In the genomic region with DNA sequence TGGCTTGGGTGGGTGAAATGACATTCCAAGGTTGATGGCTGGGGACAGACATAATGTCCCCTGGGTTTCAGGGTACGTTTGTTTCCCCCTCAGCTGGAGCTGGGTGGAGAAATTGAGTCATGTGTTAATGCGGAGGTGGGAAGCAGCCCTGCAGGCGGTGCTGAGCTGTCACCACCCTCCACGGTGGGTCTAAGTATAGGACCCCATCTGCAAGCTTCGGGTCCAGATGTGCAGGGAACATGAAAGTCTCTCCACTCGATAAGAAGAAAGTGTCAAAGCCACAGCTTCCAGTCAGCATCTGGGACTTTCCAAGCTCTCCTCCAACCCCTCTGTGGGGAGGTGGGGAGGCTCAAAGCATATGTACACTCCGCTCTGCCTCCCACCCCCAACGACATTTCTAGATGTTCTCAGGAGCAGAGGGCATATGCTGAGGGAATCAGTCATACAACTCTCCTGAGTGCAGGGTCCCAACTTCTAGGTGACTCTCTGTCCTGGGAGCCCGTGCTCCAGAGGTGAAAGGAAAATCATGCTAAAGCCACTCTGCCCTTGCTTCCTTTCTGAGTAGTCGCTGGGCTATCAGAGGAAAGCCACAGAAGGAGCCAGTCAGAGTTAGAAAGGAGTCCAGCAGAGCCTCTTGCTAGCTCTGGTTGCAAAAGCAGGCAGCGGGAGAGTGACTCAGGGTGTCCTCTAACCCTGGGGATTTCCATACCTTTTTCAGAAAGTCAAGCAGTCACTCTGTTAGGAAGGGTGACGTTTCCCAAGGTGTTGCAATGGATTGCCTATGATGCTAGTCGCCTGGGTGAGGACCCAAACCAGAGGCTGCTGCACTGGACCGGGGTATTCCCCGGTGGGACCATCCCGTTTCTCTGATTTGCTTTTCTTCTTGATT, we compare ENCODE assay signal across 22 mouse cellular contexts.
A peak's percentile ranks its signal among the peaks of the same experiment; 100 is the strongest.
DNase-seq lines count a peak whose midpoint lies in the region; ATAC-seq lines count a peak whose summit lies in the region.
"Had no signal": no experiment of that assay in that cellular context is flagged by ENCODE, and none has a peak within 500 bp of the region (broad histone marks: within the 10 kb centered on the region; RNA-seq: fewer than 3 reads in every experiment).

No protein-coding gene starts in this region.

- DNase-seq in adrenal gland, adult 2 months = peak; percentile 30
- DNase-seq in adrenal gland, adult 8-10 months = no peak
- peak; percentile 72 for DNase-seq in midbrain, embryonic 11.5 days (ENCODE audit: low spot score, missing footprints)
- DNase-seq in midbrain, embryonic 14.5 days = no peak
- peak; percentile 16 for DNase-seq in ZHBTc4 (ENCODE audit: low read depth, low spot score)
- no peak for DNase-seq in thymus, postnatal 36 days
- DNase-seq in thymus, postnatal 25 days = no peak
- DNase-seq: cerebellum, adult 18-20 months; cerebellum, postnatal 25 days; gastrocnemius, postnatal 10 days; heart, adult 11 months; heart, postnatal 36 days; kidney, adult 2 months; thymus, postnatal 14 days had no signal

- no peak overlapping the region for H3K27ac ChIP-seq in midbrain, embryonic 11.5 days (ENCODE audit: low read depth, low read length)
- H3K27ac ChIP-seq in midbrain, embryonic 14.5 days (replicated peaks; ENCODE audit: low read depth, low read length) = no peak overlapping the region
- H3K27ac ChIP-seq: forebrain, embryonic 13.5 days; hindbrain, embryonic 13.5 days; kidney, postnatal 0 days; macrophage; midbrain, embryonic 12.5 days; neural tube, embryonic 12.5 days had no signal

- H3K9ac ChIP-seq in midbrain, embryonic 11.5 days (ENCODE audit: low read length) = no peak overlapping the region
- no peak overlapping the region for H3K9ac ChIP-seq in midbrain, embryonic 14.5 days (replicated peaks; ENCODE audit: low read length)
- H3K9ac ChIP-seq: forebrain, embryonic 13.5 days; hindbrain, embryonic 13.5 days; midbrain, embryonic 12.5 days; neural tube, embryonic 12.5 days had no signal

- 64% methylated on average over 16 of the region's 16 CpGs for WGBS in midbrain, embryonic 11.5 days
- 65% methylated on average over 16 of the region's 16 CpGs for WGBS in midbrain, embryonic 14.5 days

- no peaks in the 10 kb centered on the region for H3K36me3 ChIP-seq in midbrain, embryonic 11.5 days (ENCODE audit: control insufficient read depth, insufficient read depth, low read length)
- H3K36me3 ChIP-seq in midbrain, embryonic 14.5 days (ENCODE audit: control insufficient read depth, insufficient read depth, low read length) = no peaks in the 10 kb centered on the region
- H3K36me3 ChIP-seq: hindbrain, embryonic 13.5 days; midbrain, embryonic 12.5 days; neural tube, embryonic 12.5 days had no signal

- no peaks in the 10 kb centered on the region for H3K9me3 ChIP-seq in midbrain, embryonic 11.5 days (ENCODE audit: control insufficient read depth, low read length)
- no peaks in the 10 kb centered on the region for H3K9me3 ChIP-seq in midbrain, embryonic 14.5 days (ENCODE audit: control insufficient read depth, low read length)
- H3K9me3 ChIP-seq: forebrain, embryonic 13.5 days; hindbrain, embryonic 13.5 days; midbrain, embryonic 12.5 days; neural tube, embryonic 12.5 days had no signal

- H3K4me1 ChIP-seq in midbrain, embryonic 11.5 days (ENCODE audit: control insufficient read depth, insufficient read depth, low read length) = peaks cover 6% of the 10 kb centered on the region; the same call in 1 of the 2 replicates
- H3K4me1 ChIP-seq in midbrain, embryonic 14.5 days (ENCODE audit: control insufficient read depth, insufficient read depth, low read length) = peaks cover 8% of the 10 kb centered on the region
- H3K4me1 ChIP-seq: neural tube, embryonic 12.5 days had no signal

- H3K4me2 ChIP-seq in midbrain, embryonic 11.5 days = no peak overlapping the region
- no peak overlapping the region for H3K4me2 ChIP-seq in midbrain, embryonic 14.5 days (ENCODE audit: low read length)
- H3K4me2 ChIP-seq: forebrain, embryonic 13.5 days; hindbrain, embryonic 13.5 days; midbrain, embryonic 12.5 days; neural tube, embryonic 12.5 days had no signal

- no peaks in the 10 kb centered on the region for H3K27me3 ChIP-seq in midbrain, embryonic 11.5 days (ENCODE audit: control insufficient read depth, insufficient read depth, low read length)
- no peaks in the 10 kb centered on the region for H3K27me3 ChIP-seq in midbrain, embryonic 14.5 days (ENCODE audit: control insufficient read depth, insufficient read depth, low read length)
- H3K27me3 ChIP-seq: hindbrain, embryonic 13.5 days; neural tube, embryonic 12.5 days had no signal

- H3K4me3 ChIP-seq in midbrain, embryonic 11.5 days (ENCODE audit: low read depth, low read length) = no peak overlapping the region
- no peak overlapping the region for H3K4me3 ChIP-seq in midbrain, embryonic 14.5 days (replicated peaks; ENCODE audit: low read depth, low read length)
- H3K4me3 ChIP-seq: forebrain, embryonic 13.5 days; hindbrain, embryonic 13.5 days; midbrain, embryonic 12.5 days; neural tube, embryonic 12.5 days had no signal

- ATAC-seq in midbrain, embryonic 11.5 days (ENCODE audit: low FRiP score) = no peak
- no peak for ATAC-seq in midbrain, embryonic 14.5 days (ENCODE audit: low FRiP score, low TSS enrichment)
- peak; percentile 16; the same call in 1 of the 2 replicates for ATAC-seq in megakaryocyte, adult 5-6 weeks (ENCODE audit: poor library complexity, severe bottlenecking)
- ATAC-seq: forebrain, embryonic 13.5 days; lung, postnatal 0 days had no signal

Comparison
In these comparisons a context has a peak if more than half of its experiments do, and no peak if none do; other contexts are left out.
1. DNase-seq: peak in adrenal gland, adult 2 months (single experiment), midbrain, embryonic 11.5 days (single experiment) and ZHBTc4 (single experiment); none in adrenal gland, adult 8-10 months (single experiment), midbrain, embryonic 14.5 days (single experiment), thymus, postnatal 36 days (0 of 2) and thymus, postnatal 25 days (single experiment).